Mouse (Mus musculus) brain, adult 2 months (tissue): Measurements from ENCODE around the gene Akap5.

Source experiments
- DNase-seq: peaks from one replicate; pipeline ENCODE4 v3.0.0; 2011; ENCODE audit warnings: low read depth, low spot score

Akap5 gene

GRCm38 (mm10) chr12:76324679-76325431 lies at the start of gene Akap5:
Gene Akap5 (plus strand): TSS chr12:76324891.
- DNase-seq: peak; percentile 76

- peak; percentile 36 for DNase-seq
Measured at GRCm38 (mm10) chr12:76278209-76278608, 46.5 kb upstream of the Akap5 start.

GRCm38 (mm10) chr12:76280556-76280955 lies 44.1 kb upstream of the Akap5 start:
- peak; percentile 80 for DNase-seq

- DNase-seq: no peak
Measured at GRCm38 (mm10) chr12:76281111-76281660, 43.5 kb upstream of the Akap5 start.

- DNase-seq: no peak
Measured at GRCm38 (mm10) chr12:76282132-76282531, 42.6 kb upstream of the Akap5 start.

- DNase-seq: peak; percentile 82
Measured at GRCm38 (mm10) chr12:76282532-76283173, 42.0 kb upstream of the Akap5 start.

GRCm38 (mm10) chr12:76285418-76285817 lies 39.3 kb upstream of the Akap5 start:
- DNase-seq: peak; percentile 67

- DNase-seq: peak; percentile 84
Measured at GRCm38 (mm10) chr12:76287986-76288385, 36.7 kb upstream of the Akap5 start.

- no peak for DNase-seq
Measured at GRCm38 (mm10) chr12:76288494-76288893, 36.2 kb upstream of the Akap5 start.

GRCm38 (mm10) chr12:76289428-76289827 lies 35.3 kb upstream of the Akap5 start:
- no peak for DNase-seq

- no peak for DNase-seq
Measured at GRCm38 (mm10) chr12:76290271-76290670, 34.4 kb upstream of the Akap5 start.

GRCm38 (mm10) chr12:76293192-76293591 lies 31.5 kb upstream of the Akap5 start:
- DNase-seq: peak; percentile 81

- DNase-seq: no peak
Measured at GRCm38 (mm10) chr12:76297830-76298229, 26.9 kb upstream of the Akap5 start.

GRCm38 (mm10) chr12:76299361-76299906 lies 25.3 kb upstream of the Akap5 start:
- no peak for DNase-seq

- peak; percentile 76 for DNase-seq
Measured at GRCm38 (mm10) chr12:76300367-76300766, 24.3 kb upstream of the Akap5 start.

GRCm38 (mm10) chr12:76303474-76303873 lies 21.2 kb upstream of the Akap5 start:
- DNase-seq: peak; percentile 84

- DNase-seq: peak; percentile 76
Measured at GRCm38 (mm10) chr12:76304199-76304598, 20.5 kb upstream of the Akap5 start.

- no peak for DNase-seq
Measured at GRCm38 (mm10) chr12:76305107-76305506, 19.6 kb upstream of the Akap5 start.

- DNase-seq: no peak
Measured at GRCm38 (mm10) chr12:76306852-76307561, 17.7 kb upstream of the Akap5 start.

GRCm38 (mm10) chr12:76307964-76308363 lies 16.7 kb upstream of the Akap5 start:
- DNase-seq: peak; percentile 89

GRCm38 (mm10) chr12:76308436-76308835 lies 16.3 kb upstream of the Akap5 start:
- no peak for DNase-seq

- no peak for DNase-seq
Measured at GRCm38 (mm10) chr12:76310007-76310406, 14.7 kb upstream of the Akap5 start.
